Mouse (Mus musculus) olfactory bulb, adult 2 months (tissue): ENCODE measurements around the gene Hint2.

Source experiments
- CTCF ChIP-seq: fragments of 200-500 bp; IDR thresholded peaks from 2 replicates; pipeline ENCODE4 v1.5.1; 2012; ENCODE audit warnings: low read depth, mild to moderate bottlenecking, low read length, moderate library complexity; ENCODE audit not compliant: insufficient read depth
- POLR2A ChIP-seq: fragments of 200-500 bp; IDR thresholded peaks from 2 replicates; pipeline ENCODE4 v1.6.1; 2012; ENCODE audit warnings: mild to moderate bottlenecking, low read depth, low read length, moderate library complexity; ENCODE audit not compliant: insufficient read depth

- TF ChIP-seq CTCF (no peak), POLR2A (no peak)
Observed at GRCm38 (mm10) chr4:43703851-43704250, 47.6 kb upstream of the Hint2 start.
